Mouse (Mus musculus): ENCODE results near the gene Rwdd2a. TPM values are rescaled to one million over a fixed set of nuclear protein-coding genes. Genes with fewer than 3 reads are reported as not detected.

The Rwdd2a gene
- polyA plus RNA-seq, 1 experiment from 2014 or later: 2.2 TPM

Other genes starting within 250 kb of the Rwdd2a start
- gene Ube2cbp, start 107.0 kb upstream of the Rwdd2a start, polyA plus RNA-seq (2014; fragmentation: Nextera tagmentation; extraction: Ambion mirVana): 6.5 and 8.0 TPM in 2 replicates
- gene Dop1a, start 104.8 kb upstream of the Rwdd2a start, polyA plus RNA-seq (2014; fragmentation: Nextera tagmentation; extraction: Ambion mirVana): 11.8 and 13.1 TPM in 2 replicates
- gene Pgm3, start 149 bp upstream of the Rwdd2a start, polyA plus RNA-seq (2014; fragmentation: Nextera tagmentation; extraction: Ambion mirVana): 30.0 and 31.9 TPM in 2 replicates
- 10.0 and 11.4 TPM in 2 replicates for gene Me1, start 124.0 kb downstream of the Rwdd2a start, polyA plus RNA-seq (2014; fragmentation: Nextera tagmentation; extraction: Ambion mirVana)
- gene Prss35, start 171.7 kb downstream of the Rwdd2a start, polyA plus RNA-seq (2014; fragmentation: Nextera tagmentation; extraction: Ambion mirVana): 3.8 and 4.5 TPM in 2 replicates